In the genomic region with DNA sequence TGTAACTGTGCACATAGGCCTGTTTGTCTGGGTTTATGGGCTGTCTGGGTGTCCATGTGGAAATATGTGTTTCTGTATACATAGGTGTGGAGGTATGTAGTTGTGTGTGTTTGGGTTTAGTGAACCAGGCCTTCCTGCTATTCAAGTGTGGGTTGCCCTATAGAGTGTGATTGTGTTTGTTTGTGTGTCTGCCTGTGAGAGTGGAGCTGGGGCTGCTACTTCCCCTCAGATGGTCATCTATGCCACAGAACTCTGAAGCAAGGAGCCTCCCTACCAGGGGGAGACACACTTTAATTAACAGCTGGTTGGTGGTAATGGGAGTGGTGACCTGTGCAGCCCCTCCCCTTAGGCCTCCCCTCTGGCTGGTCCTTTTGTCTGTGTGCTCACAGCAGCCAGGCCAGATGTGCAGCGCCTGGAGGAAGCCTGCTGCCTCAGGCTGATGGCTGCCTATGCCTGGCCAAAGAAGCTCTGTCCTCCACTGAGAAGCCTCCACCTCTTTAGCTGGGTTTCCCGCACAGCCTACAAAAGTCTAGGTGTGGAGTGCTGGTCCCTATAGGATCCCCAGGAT, we compare ENCODE assay signal across 8 mouse cellular contexts. TPM values are rescaled to one million over a fixed set of nuclear protein-coding genes. Genes with fewer than 3 reads are reported as not detected.
DNase-seq lines count a peak whose midpoint lies in the region; ATAC-seq lines count a peak whose summit lies in the region.

No protein-coding gene starts in this region.

- DNase-seq in ovary, postnatal 36 days (ENCODE audit: low spot score): peak; percentile 34
- no peak for DNase-seq in ovary, adult 18-20 months (ENCODE audit: low spot score)
- peak; percentile 2 for DNase-seq in forebrain, embryonic 14.5 days (ENCODE audit: low spot score)
- peak; percentile 53 for DNase-seq in lung, postnatal 36 days
- no peak for DNase-seq in left cerebral cortex, postnatal 14 days (ENCODE audit: low spot score in 2 of 2)
- no peak for DNase-seq in urinary bladder, adult 18-20 months (ENCODE audit: low spot score in 2 of 2)

- peaks cover 16% of the 10 kb centered on the region for H3K36me3 ChIP-seq in forebrain, embryonic 14.5 days (ENCODE audit: control insufficient read depth, insufficient read depth, low read length)
- peaks cover 5% of the 10 kb centered on the region; the same call in 1 of the 2 replicates for H3K36me3 ChIP-seq in hindbrain, embryonic 16.5 days (ENCODE audit: control insufficient read depth, insufficient read depth, low read length)
- peaks cover 19% of the 10 kb centered on the region for H3K36me3 ChIP-seq in stomach, embryonic 14.5 days (ENCODE audit: control insufficient read depth, insufficient read depth, low read length)

- 6% methylated on average over 2 of the region's 2 CpGs for WGBS in forebrain, embryonic 14.5 days
- 0% methylated on average over 2 of the region's 2 CpGs for WGBS in hindbrain, embryonic 16.5 days
- WGBS in stomach, embryonic 14.5 days: 0% methylated on average over 2 of the region's 2 CpGs

- peak overlapping the region; percentile 73 for H3K4me2 ChIP-seq in forebrain, embryonic 14.5 days (ENCODE audit: low read length)
- peak overlapping the region; percentile 79 for H3K4me2 ChIP-seq in hindbrain, embryonic 16.5 days (ENCODE audit: low read length)
- H3K4me2 ChIP-seq in stomach, embryonic 14.5 days (replicated peaks; ENCODE audit: low read depth, low read length): peak overlapping the region; percentile 78

- H3K4me1 ChIP-seq in forebrain, embryonic 14.5 days (ENCODE audit: control insufficient read depth, insufficient read depth, low read length): peaks cover 10% of the 10 kb centered on the region
- peaks cover 13% of the 10 kb centered on the region for H3K4me1 ChIP-seq in hindbrain, embryonic 16.5 days (ENCODE audit: control insufficient read depth, insufficient read depth, low read depth, low read length)
- peaks cover 19% of the 10 kb centered on the region; the same call in 1 of the 2 replicates for H3K4me1 ChIP-seq in stomach, embryonic 14.5 days (ENCODE audit: control insufficient read depth, insufficient read depth, low read length)

- H3K9me3 ChIP-seq in forebrain, embryonic 14.5 days (replicated peaks; ENCODE audit: control insufficient read depth, low read length): no peaks in the 10 kb centered on the region
- H3K9me3 ChIP-seq in hindbrain, embryonic 16.5 days (ENCODE audit: control insufficient read depth, low read length): no peaks in the 10 kb centered on the region
- H3K9me3 ChIP-seq in stomach, embryonic 14.5 days (ENCODE audit: control insufficient read depth, low read depth, low read length): no peaks in the 10 kb centered on the region

- ATAC-seq in forebrain, embryonic 14.5 days: peak; percentile 40; the same call in 1 of the 2 replicates
- ATAC-seq in hindbrain, embryonic 16.5 days: peak; percentile 56
- no peak for ATAC-seq in stomach, embryonic 14.5 days (ENCODE audit: insufficient number of reproducible peaks, insufficient read depth, low FRiP score, low read depth)

- peak overlapping the region; percentile 74 for H3K9ac ChIP-seq in forebrain, embryonic 14.5 days (ENCODE audit: low read length)
- H3K9ac ChIP-seq in hindbrain, embryonic 16.5 days (ENCODE audit: low read depth, low read length): peak overlapping the region; percentile 87
- peak overlapping the region; percentile 60 for H3K9ac ChIP-seq in stomach, embryonic 14.5 days (replicated peaks; ENCODE audit: low read depth, low read length)

- no peaks in the 10 kb centered on the region for H3K27me3 ChIP-seq in forebrain, embryonic 14.5 days (replicated peaks; ENCODE audit: control insufficient read depth, insufficient read depth, low read length)
- no peaks in the 10 kb centered on the region for H3K27me3 ChIP-seq in hindbrain, embryonic 16.5 days (replicated peaks; ENCODE audit: control insufficient read depth, insufficient read depth, low read length)
- H3K27me3 ChIP-seq in stomach, embryonic 14.5 days (ENCODE audit: control insufficient read depth, insufficient read depth, low read length): no peaks in the 10 kb centered on the region

- intact Hi-C loops in left cerebral cortex, postnatal 14 days (cut with DNase I): no loop called here

- H3K27ac ChIP-seq in forebrain, embryonic 14.5 days (ENCODE audit: low read depth, low read length): 0 out of 2 replicates have a peak overlapping the region, but pooled peaks have one; percentile 14
- H3K27ac ChIP-seq in hindbrain, embryonic 16.5 days (ENCODE audit: low read depth, low read length): peak overlapping the region; percentile 73
- H3K27ac ChIP-seq in stomach, embryonic 14.5 days (ENCODE audit: low read length): peak overlapping the region; percentile 57; the same call in 1 of the 2 replicates

- H3K4me3 ChIP-seq in forebrain, embryonic 14.5 days (ENCODE audit: low read depth, low read length): peak overlapping the region; percentile 59
- H3K4me3 ChIP-seq in hindbrain, embryonic 16.5 days (ENCODE audit: low read length): peak overlapping the region; percentile 71
- H3K4me3 ChIP-seq in stomach, embryonic 14.5 days (ENCODE audit: low read depth, low read length): peak overlapping the region; percentile 46

RNA-seq across cellular contexts. Expression of gene Adamts10, which starts 0.9 kb away (rescaled TPM):
- polyA plus RNA-seq in forebrain, embryonic 14.5 days (2014; fragmentation: Nextera tagmentation; extraction: Ambion mirVana): 20.6 and 28.0 TPM in 2 replicates
- polyA plus RNA-seq in hindbrain, embryonic 16.5 days (2015; fragmentation: Nextera tagmentation; extraction: Ambion mirVana): 55.4 and 65.3 TPM in 2 replicates
- polyA plus RNA-seq in stomach, embryonic 14.5 days (2014; fragmentation: Nextera tagmentation; extraction: Ambion mirVana): 64.6 and 64.7 TPM in 2 replicates
- 10 to 100 TPM; 31.8 to 35.1 TPM for total RNA-seq in left cerebral cortex, postnatal 14 days (2021)

RNA-seq across cellular contexts. Expression of gene Myo1f, which starts 30.6 kb away (rescaled TPM):
- 1.3 and 2.2 TPM in 2 replicates for polyA plus RNA-seq in forebrain, embryonic 14.5 days (2014; fragmentation: Nextera tagmentation; extraction: Ambion mirVana)
- polyA plus RNA-seq in hindbrain, embryonic 16.5 days (2015; fragmentation: Nextera tagmentation; extraction: Ambion mirVana): 1.4 and 2.5 TPM in 2 replicates
- polyA plus RNA-seq in stomach, embryonic 14.5 days (2014; fragmentation: Nextera tagmentation; extraction: Ambion mirVana): 3.2 and 3.5 TPM in 2 replicates
- 1 to 10 TPM; 1.2 to 1.6 TPM for total RNA-seq in left cerebral cortex, postnatal 14 days (2021)

Comparison
In these comparisons a context has a peak if more than half of its experiments do, and no peak if none do; other contexts are left out.
1. DNase-seq: peak in ovary, postnatal 36 days (single experiment), forebrain, embryonic 14.5 days (single experiment) and lung, postnatal 36 days (single experiment); none in ovary, adult 18-20 months (single experiment), left cerebral cortex, postnatal 14 days (0 of 2) and urinary bladder, adult 18-20 months (0 of 2).
2. H3K27ac ChIP-seq: peak in every context shown above with its lines; median percentile 73 in hindbrain, embryonic 16.5 days; 57 in stomach, embryonic 14.5 days; 14 in forebrain, embryonic 14.5 days.
3. Peak in every context shown above with its lines, with median percentiles within 50 percentile points of each other: H3K4me2 ChIP-seq, H3K4me3 ChIP-seq and H3K9ac ChIP-seq.